Mouse (Mus musculus) stomach, postnatal 0 days (tissue): ENCODE results near the gene Nolc1.

Source experiments
- CTCF ChIP-seq: IDR thresholded peaks from 2 replicates; pipeline ENCODE4 v1.5.1; 2016; ENCODE audit warnings: antibody characterized with exemption, low read depth, mild to moderate bottlenecking, moderate library complexity
- EP300 ChIP-seq: optimal IDR thresholded peaks from 2 replicates; pipeline ENCODE3; 2016; ENCODE audit warnings: antibody characterized with exemption

DNA sequence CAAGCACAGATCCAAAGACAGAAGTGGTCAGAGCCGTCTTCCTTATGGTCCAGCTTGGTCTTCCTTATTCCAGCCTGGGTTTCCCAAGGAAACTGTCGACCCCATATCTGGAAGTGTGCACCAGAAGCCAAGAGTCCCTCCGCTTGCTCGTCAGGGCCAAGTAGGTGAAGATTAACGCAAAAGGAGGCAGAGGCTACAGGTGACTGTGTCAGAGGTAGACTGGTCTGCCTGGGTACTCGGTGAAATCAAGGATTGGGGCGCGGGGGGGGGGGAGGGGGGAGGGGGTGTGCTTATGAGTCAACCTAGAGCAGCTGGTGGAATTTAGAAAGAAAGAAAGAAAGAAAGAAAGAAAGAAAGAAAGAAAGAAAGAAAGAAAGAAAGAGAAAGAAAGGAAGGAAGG, 55.6 kb downstream of the Nolc1 start:
- TF ChIP-seq CTCF (no peak), EP300 (no peak)
